Mouse (Mus musculus) liver, embryonic 14.5 days (tissue): ENCODE measurements around the gene Hoxa13. TPM values are rescaled to one million over a fixed set of nuclear protein-coding genes. Genes with fewer than 3 reads are reported as not detected.

ENCODE experiments used
- ATAC-seq: fragments of 200-750 bp; cut with Nextera tagmentation; 2 replicates; pipeline ENCODE4 v1.8.0; 2017; ENCODE audit warnings: moderate number of reproducible peaks, mild to moderate bottlenecking, moderate library complexity; ENCODE audit not compliant: insufficient read depth
- DNase-seq, 3 experiments: peaks; one replicate each; pipeline ENCODE4 v3.0.0-alpha.2; 2012 to 2013; ENCODE audit warnings: low read depth in 3 of 3, low spot score in 3 of 3
- H3K27ac ChIP-seq: fragments of 300-500 bp; sonication (generic); 2 replicates; pipeline ENCODE4 v1.5.1; 2014; ENCODE audit warnings: moderate library complexity, mild to moderate bottlenecking, control low read depth, inconsistent platforms
- H3K27me3 ChIP-seq: fragments of 300-500 bp; sonication (generic); 2 replicates; pipeline ENCODE4 v1.6.1; 2014; ENCODE audit warnings: mild to moderate bottlenecking, low read length, moderate library complexity; ENCODE audit not compliant: control insufficient read depth, insufficient read depth
- H3K36me3 ChIP-seq: fragments of 300-500 bp; sonication (generic); replicated peaks from 2 replicates; pipeline ENCODE4 v1.6.1; 2014; ENCODE audit warnings: low read depth; ENCODE audit not compliant: control insufficient read depth, insufficient read depth
- H3K4me1 ChIP-seq, 2 experiments: fragments of 200-500 bp in 1 of 2; fragments of 300-500 bp in 1 of 2; sonication (generic) in 1 of 2; replicated peaks; 2 replicates each; pipeline ENCODE4 v1.6.1; 2012 to 2014; ENCODE audit warnings: antibody characterized with exemption in 1 of 2, inconsistent platforms in 1 of 2, low read length in 1 of 2; ENCODE audit not compliant: control insufficient read depth in 2 of 2, insufficient read depth in 2 of 2
- H3K4me2 ChIP-seq: fragments of 300-500 bp; sonication (generic); 2 replicates; pipeline ENCODE4 v1.6.1; 2014; ENCODE audit warnings: low read depth, mild to moderate bottlenecking, control low read depth, moderate library complexity
- H3K4me3 ChIP-seq, 2 experiments: fragments of 200-500 bp in 1 of 2; fragments of 300-500 bp in 1 of 2; sonication (generic) in 1 of 2; 2 replicates each; pipeline ENCODE4 v1.5.1; 2012 to 2014; ENCODE audit warnings: low read depth in 2 of 2, low read length in 2 of 2, mild to moderate bottlenecking in 2 of 2, control low read depth in 1 of 2, inconsistent platforms in 1 of 2, moderate library complexity in 1 of 2; ENCODE audit not compliant: insufficient read depth in 1 of 2
- H3K9ac ChIP-seq: fragments of 300-500 bp; sonication (generic); replicated peaks from 2 replicates; pipeline ENCODE4 v1.6.1; 2014; ENCODE audit warnings: mild to moderate bottlenecking, control low read depth, moderate library complexity
- H3K9me3 ChIP-seq: fragments of 300-500 bp; sonication (generic); 2 replicates; pipeline ENCODE4 v1.6.1; 2016; ENCODE audit warnings: low read length, mixed read lengths; ENCODE audit not compliant: control insufficient read depth
- CTCF ChIP-seq: IDR thresholded peaks from 2 replicates; pipeline ENCODE4 v1.5.1; 2016; ENCODE audit warnings: antibody characterized with exemption, low read depth, control low read depth
- EP300 ChIP-seq: IDR thresholded peaks from 2 replicates; pipeline ENCODE4 v1.6.1; 2016; ENCODE audit warnings: antibody characterized with exemption, low read depth
- WGBS: fragments of 180-500 bp; shearing (Covaris S2); extraction: QIAGEN DNeasy Blood & Tissue Kit; methylation state at CpG from one replicate; pipeline ENCODE4 v1.1.7; 2014; ENCODE audit not compliant: insufficient replicate concordance; 5-methylcytosine and 5-hydroxymethylcytosine counted together
- polyA plus RNA-seq, 2 experiments: library from polyadenylated mRNA; depleted of rRNA in 1 of 2; stranded (reverse) in 1 of 2; unstranded in 1 of 2; fragments of >200 nt; fragmentation: Nextera tagmentation in 1 of 2; extraction: Ambion mirVana in 1 of 2; gene quantifications; 2 replicates each; pipeline versions ENCODE4 v1.2.1 to v1.2.3; 2012 to 2014

The Hoxa13 gene
- polyA plus RNA-seq, 2 experiments, result 0.02 TPM; not detected in 1

DNA sequence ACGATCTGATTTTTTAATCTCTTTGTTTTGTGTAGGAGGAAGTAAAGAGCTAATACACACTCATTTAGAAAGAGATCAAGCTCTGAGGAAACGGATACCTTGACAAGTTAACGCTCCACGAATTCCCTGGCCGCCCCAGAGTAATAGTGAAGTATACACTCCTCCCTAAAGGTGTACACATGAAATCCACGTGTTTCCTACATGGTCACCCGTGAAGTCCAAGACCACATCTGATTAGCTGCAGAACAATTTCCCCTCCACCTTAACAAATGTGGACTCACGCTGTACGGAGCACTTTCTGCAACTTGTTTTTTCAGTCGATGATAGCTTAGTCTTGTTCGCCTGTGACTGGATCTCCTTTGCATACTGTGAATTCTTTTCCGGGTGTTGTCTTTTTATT lies 29.5 kb upstream of the Hoxa13 start:
- H3K27me3 ChIP-seq, result peaks cover 36% of the 10 kb centered on the region
- 15% methylated on average over 12 of the region's 12 CpGs for WGBS
- ATAC-seq, result no peak

GRCm38 (mm10) chr6:52283896-52284295 lies 23.2 kb upstream of the Hoxa13 start:
- Histone ChIP-seq H3K4me2 (no peak overlapping the region), H3K4me3 (no peak overlapping the region), H3K4me1 (no peaks in the 10 kb centered on the region), H3K36me3 (no peaks in the 10 kb centered on the region), H3K9me3 (no peaks in the 10 kb centered on the region), H3K27me3 (no peaks in the 10 kb centered on the region; the same call in 1 of the 2 replicates), H3K9ac (no peak overlapping the region), H3K27ac (no peak overlapping the region)
- 72% methylated on average over 5 of the region's 5 CpGs for WGBS
- no peak for ATAC-seq
- TF ChIP-seq CTCF (no peak), EP300 (no peak)
- no peak for DNase-seq

More for the DNA sequence above, 29.5 kb upstream of the Hoxa13 start:
- TF ChIP-seq CTCF (no peak), EP300 (no peak)
- no peak overlapping the region for H3K9ac ChIP-seq
- H3K4me3 ChIP-seq, result no peak overlapping the region
- H3K36me3 ChIP-seq, result no peaks in the 10 kb centered on the region
- no peaks in the 10 kb centered on the region for H3K4me1 ChIP-seq
- no peak for DNase-seq
- H3K4me2 ChIP-seq, result no peak overlapping the region
- no peaks in the 10 kb centered on the region for H3K9me3 ChIP-seq
- no peak overlapping the region for H3K27ac ChIP-seq

DNA sequence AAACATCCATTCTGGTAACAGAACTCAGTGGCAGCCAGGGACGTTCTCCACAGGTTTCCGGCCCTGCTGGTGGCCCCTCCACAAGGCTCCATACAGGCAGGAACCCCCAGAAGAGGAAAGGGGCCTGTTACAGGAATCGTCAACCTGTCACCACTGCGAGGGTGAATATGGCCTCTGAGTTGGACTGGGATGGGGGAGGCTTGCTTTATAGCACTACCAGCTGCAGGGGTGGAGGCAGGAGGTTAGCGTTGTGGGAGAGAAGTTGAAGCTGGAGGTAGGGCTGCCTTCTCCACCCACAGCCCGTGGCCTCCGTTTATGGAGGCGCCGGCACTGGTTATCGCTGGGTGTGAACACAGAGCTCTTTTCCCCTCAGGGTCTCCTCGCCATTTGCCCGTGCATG lies 20.4 kb upstream of the Hoxa13 start:
- Histone ChIP-seq H3K4me2 (no peak overlapping the region), H3K27ac (no peak overlapping the region), H3K4me1 (no peaks in the 10 kb centered on the region), H3K36me3 (no peaks in the 10 kb centered on the region), H3K27me3 (peaks cover 16% of the 10 kb centered on the region), H3K9ac (no peak overlapping the region), H3K4me3 (no peak overlapping the region), H3K9me3 (no peaks in the 10 kb centered on the region)
- no peak for DNase-seq
- ATAC-seq, result no peak
- no peak for TF ChIP-seq EP300
- TF ChIP-seq CTCF, result no peak
- WGBS, result 46% methylated on average over 12 of the region's 12 CpGs

- 7% methylated on average over 5 of the region's 5 CpGs for WGBS
- no peak overlapping the region for H3K9ac ChIP-seq
- H3K27me3 ChIP-seq, result peaks cover 56% of the 10 kb centered on the region
- no peaks in the 10 kb centered on the region for H3K36me3 ChIP-seq
- no peak for ATAC-seq
- DNase-seq, result no peak
- no peak for TF ChIP-seq EP300
- TF ChIP-seq CTCF, result no peak
- H3K4me2 ChIP-seq, result no peak overlapping the region
- H3K9me3 ChIP-seq, result no peaks in the 10 kb centered on the region
- no peaks in the 10 kb centered on the region for H3K4me1 ChIP-seq
- H3K4me3 ChIP-seq, result no peak overlapping the region
- H3K27ac ChIP-seq, result no peak overlapping the region
Observed at GRCm38 (mm10) chr6:52276920-52277319, 16.2 kb upstream of the Hoxa13 start.

DNA sequence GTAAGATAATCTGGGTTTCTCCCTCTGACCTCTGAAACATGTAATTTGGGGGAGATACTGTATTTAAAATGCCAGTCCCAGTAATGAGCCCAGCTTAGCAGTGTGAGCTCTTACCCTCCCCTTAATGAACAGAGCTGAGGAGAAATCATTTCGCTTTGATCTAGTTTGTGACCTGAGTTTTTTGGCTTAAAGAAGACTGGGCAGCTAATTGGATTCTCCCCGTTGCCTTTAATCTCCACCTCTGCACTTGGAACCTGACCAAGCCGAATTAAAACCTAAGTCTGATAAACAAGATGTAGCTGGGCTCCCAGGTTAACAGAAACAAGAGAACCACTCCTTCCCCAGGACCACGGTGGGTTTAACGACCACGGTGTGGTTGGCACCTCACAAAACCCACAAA lies 15.7 kb upstream of the Hoxa13 start:
- DNase-seq (no peak), ATAC-seq (no peak)
- Histone ChIP-seq H3K27ac (no peak overlapping the region), H3K4me2 (no peak overlapping the region), H3K4me1 (no peaks in the 10 kb centered on the region), H3K9me3 (no peaks in the 10 kb centered on the region), H3K4me3 (no peak overlapping the region), H3K36me3 (no peaks in the 10 kb centered on the region), H3K27me3 (peaks cover 58% of the 10 kb centered on the region), H3K9ac (no peak overlapping the region)
- no peak for TF ChIP-seq CTCF
- TF ChIP-seq EP300, result no peak
- WGBS, result 5% methylated on average over 6 of the region's 6 CpGs
